Mouse (Mus musculus) Patski (cell line): Measurements from ENCODE around the gene Pola2. TPM values are rescaled to one million over a fixed set of nuclear protein-coding genes. Genes with fewer than 3 reads are reported as not detected.

ENCODE experiments used
- ATAC-seq: fragments of 100-300 bp; one replicate; pipeline ENCODE4 v1.8.0; 2021
- CTCF ChIA-PET: fragments of 350-600 bp; sonication (Branson Sonifier 250); formaldehyde crosslinking; loops from one replicate; lab custom pipeline; 2022; ENCODE audit warnings: inconsistent platforms; lab: Charles Lee
- POLR2A ChIA-PET: fragments of 350-600 bp; sonication (Branson Sonifier 250); formaldehyde crosslinking; loops from one replicate; lab custom pipeline; 2022; ENCODE audit warnings: antibody characterized with exemption, inconsistent platforms; lab: Charles Lee
- DNase-seq: peaks from one replicate; pipeline ENCODE4 v3.0.0-alpha.2; 2011; ENCODE audit warnings: low read depth, low spot score
- H3K27me3 ChIP-seq: fragments of 371-371 bp; one replicate; pipeline ENCODE4 v1.5.1; 2021
- CTCF ChIP-seq: fragments of 100-300 bp; IDR thresholded peaks from one replicate; pipeline ENCODE4 v1.5.1; 2021
- in situ Hi-C: fragments of 300-500 bp; cut with MboI; formaldehyde crosslinking; loops from 3 replicates; pipeline ENCODE4 v1.11.1; 2018; ENCODE audit warnings: low pct_unique_long_range_greater_than_20kb, mixed read lengths
- polyA plus RNA-seq: library from polyadenylated mRNA; unstranded; gene quantifications from one replicate; pipeline ENCODE4 v1.2.3, GENCODE M21; 2021

Gene Pola2
- polyA plus RNA-seq, 1 experiment from 2014 or later, result 24.0 TPM

DNA sequence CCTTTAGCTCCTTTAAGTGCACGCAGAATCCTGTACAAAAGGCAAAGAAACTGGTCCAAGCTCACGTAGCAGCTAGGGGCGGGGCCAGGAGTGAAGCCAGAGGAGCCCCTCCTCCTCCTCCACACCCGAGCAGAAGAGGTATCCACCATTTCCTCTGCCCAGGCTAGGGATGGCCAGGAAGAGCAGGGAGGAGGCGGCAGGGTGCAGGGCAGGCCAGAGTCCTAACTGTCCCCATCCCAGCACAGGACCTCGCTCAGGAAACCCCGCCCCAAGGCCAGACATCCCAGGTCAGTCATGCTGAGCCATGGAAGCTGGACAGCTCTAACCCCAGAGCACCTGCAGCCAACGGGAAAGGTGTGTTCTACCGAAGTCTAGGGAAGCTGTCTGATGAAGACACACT, 42.3 kb downstream of the Pola2 start:
- no peak for ATAC-seq
- TF ChIP-seq CTCF, result no peak
- in situ Hi-C loops, result loop anchor here (5.0 kb wide), 2 partner anchors 41 to 96 kb away; partner anchors contain the start of genes Capn1 and Pola2
- CTCF ChIA-PET, result interaction anchor here (1.5 to 5.9 kb wide), 2 partner anchors 35 to 36 kb away, joined by 4 to 100 read pairs; no protein-coding TSS in a partner anchor
- H3K27me3 ChIP-seq, result no peaks in the 10 kb centered on the region
- POLR2A ChIA-PET, result interaction anchor here (1.0 to 1.1 kb wide), 2 partner anchors 10 to 95 kb away, joined by 3 to 5 read pairs; no protein-coding TSS in a partner anchor
- no peak for DNase-seq

DNA sequence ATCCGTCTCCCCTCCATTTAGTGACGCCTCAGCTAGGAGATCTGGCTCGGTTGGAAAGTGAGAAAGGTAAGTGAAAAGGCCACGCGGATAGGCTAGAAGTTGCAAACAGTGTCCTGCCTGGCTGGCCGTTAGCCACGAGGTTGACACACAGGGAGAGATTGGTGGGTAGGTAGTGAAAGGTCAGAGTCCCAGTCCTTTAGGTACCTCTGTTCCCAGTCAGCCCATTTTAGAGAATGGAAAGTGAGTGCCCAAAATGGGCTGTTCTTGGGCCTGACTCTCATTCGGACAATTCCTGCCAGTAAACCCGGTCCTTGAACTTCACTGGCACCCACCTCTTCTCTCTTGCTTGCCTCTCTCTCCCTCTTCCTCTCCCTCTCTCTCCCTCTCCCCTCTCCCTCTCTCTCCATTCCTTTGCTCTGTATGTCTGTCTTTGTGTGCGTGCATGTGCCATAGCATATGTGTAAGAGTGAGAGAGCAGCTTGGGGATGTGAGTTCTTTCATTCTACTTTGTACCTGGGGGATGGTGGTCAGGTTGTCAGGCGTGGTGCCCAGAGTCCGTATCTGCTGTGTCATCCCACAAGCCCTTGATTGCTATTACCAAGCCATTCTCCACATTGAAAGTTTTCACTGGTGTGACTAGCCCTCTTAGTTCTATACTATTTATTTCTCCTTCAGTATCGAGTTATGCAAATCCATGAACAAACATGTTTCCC, 50.8 kb downstream of the Pola2 start, which contains the start of gene Dpf2:
Gene Dpf2 (minus strand): TSS at position 4 of the 713 bp plus-strand sequence.
- ChIA-PET POLR2A (interaction anchor here (1.2 to 1.6 kb wide), 3 partner anchors 17 to 110 kb away, joined by 3 to 5 read pairs (median 3); partner anchors contain the start of gene Tigd3), CTCF (interaction anchor here (0.9 to 1.4 kb wide), 2 partner anchors 11 to 17 kb away, joined by 4 to 5 read pairs; partner anchors contain the start of gene Cdc42ep2)
- no peaks in the 10 kb centered on the region for H3K27me3 ChIP-seq
- in situ Hi-C loops, result no loop called here
- DNase-seq, result no peak
- ATAC-seq, result peak; percentile 22
- no peak for TF ChIP-seq CTCF

DNA sequence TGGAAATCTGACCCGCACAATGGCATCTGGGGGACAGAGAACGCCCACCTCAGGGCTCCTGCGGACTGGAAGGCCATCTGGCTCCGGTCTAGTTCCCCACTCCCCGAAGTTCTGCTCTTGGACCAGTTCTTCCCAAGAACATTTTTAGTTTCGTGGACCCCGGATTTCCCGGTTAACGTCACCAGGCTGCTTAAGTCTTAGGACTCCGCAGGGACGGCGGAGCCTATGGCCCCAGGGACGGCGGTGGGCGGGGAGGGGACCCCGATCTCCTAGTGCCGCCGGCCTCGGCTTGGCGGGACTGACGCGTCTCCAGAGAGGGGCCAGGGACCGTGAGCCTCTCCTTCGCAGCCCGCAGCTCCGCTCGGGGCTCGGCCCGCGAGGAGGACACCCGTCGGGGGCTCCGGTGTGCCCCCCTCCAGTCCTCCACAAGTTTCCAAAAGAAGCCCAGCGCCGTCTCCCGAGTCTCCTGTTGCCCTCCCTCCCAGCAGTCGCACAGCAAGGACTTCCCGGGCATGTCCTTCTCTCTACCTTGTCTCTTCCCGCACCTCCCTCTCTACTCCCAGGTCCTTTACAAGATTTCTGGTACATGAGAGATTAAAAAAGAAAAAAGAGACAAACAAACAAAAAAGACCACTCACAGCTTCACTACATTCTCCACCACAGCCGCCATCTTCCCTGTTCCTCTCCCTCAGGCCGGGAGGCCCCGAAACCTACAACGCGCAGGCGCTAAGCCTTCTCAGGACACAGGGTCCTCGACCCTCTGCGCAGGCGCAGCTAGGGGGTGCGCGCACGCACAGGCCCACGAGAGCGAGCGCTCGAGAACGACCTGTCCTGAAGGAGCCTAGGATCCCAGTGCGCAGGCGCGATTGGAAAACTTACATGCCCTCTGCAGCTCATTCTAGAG, 51.6 kb downstream of the Pola2 start:
- POLR2A ChIA-PET, result interaction anchor here (0.6 to 1.6 kb wide), 8 partner anchors 10 to 123 kb away, joined by 3 to 8 read pairs (median 4); partner anchors contain the start of gene Tigd3
- in situ Hi-C loops, result no loop called here
- DNase-seq (peak; percentile 96), ATAC-seq (peak; percentile 75)
- TF ChIP-seq CTCF, result no peak
- H3K27me3 ChIP-seq, result no peaks in the 10 kb centered on the region
- CTCF ChIA-PET, result interaction anchor here (0.9 to 2.8 kb wide), 5 partner anchors 12 to 125 kb away, joined by 4 to 10 read pairs (median 6); partner anchors contain the start of gene Cdc42ep2

DNA sequence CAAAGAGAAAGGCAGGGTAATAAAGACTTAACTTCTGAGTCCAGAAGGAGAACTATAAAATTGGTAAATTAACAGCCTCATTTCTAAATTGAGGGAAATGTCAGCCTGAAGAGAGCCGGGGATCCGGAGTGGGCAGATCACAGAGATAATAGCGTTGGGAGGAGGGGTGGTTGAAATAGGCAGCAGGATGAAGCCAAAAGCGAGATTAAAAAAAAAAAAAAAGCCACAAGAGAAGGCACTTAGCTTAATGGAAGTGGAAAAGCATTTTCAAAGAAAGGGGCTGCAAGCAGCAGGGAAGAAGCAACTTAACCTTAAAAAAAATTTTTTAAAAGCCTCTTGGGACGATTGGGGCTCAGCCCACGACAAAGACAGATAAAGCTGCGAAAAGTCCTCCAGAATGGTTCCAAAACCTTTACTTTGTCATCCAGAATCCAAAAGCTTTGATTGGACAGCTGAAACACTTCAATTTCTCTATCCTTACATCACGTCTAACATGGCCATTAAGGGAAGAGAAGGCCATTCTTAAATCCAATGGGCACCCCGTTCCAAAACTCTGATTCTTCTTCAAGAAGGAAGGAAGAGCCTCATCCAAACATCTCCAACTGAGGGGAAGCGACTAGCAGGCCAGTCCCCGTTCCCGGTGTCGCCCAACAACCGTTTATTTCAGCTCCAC, 52.4 kb downstream of the Pola2 start:
- CTCF ChIA-PET, result interaction anchor here (1.5 to 2.8 kb wide), 3 partner anchors 16 to 124 kb away, joined by 6 to 10 read pairs (median 6); no protein-coding TSS in a partner anchor
- H3K27me3 ChIP-seq, result no peaks in the 10 kb centered on the region
- ATAC-seq, result no peak
- TF ChIP-seq CTCF, result no peak
- no peak for DNase-seq
- POLR2A ChIA-PET, result interaction anchor here (0.8 to 1.6 kb wide), 6 partner anchors 11 to 122 kb away, joined by 3 to 8 read pairs (median 4); partner anchors contain the start of gene Tigd3
- in situ Hi-C loops, result no loop called here

DNA sequence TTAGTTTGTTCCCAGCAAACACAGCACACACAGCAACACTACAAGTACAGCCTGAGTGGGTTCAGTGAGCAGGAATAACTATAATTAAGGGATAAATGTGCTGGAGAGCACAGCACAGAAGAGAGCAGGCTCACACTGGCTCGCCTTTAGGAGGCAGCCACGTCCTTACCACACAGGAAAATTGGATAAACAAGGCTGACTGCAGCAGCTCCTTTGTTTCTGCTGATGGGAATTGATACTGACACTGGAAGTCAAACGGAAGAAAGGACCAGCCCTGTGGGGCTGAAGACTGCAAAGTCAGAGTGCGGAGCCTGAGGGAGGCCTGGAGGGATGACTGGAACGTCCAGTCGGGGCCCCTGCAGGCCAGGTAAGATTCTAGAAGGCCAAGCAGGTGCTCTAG, 53.8 kb downstream of the Pola2 start:
- no peak for TF ChIP-seq CTCF
- CTCF ChIA-PET, result interaction anchor here (1.3 to 2.8 kb wide), 4 partner anchors 10 to 123 kb away, joined by 3 to 10 read pairs (median 6); no protein-coding TSS in a partner anchor

DNA sequence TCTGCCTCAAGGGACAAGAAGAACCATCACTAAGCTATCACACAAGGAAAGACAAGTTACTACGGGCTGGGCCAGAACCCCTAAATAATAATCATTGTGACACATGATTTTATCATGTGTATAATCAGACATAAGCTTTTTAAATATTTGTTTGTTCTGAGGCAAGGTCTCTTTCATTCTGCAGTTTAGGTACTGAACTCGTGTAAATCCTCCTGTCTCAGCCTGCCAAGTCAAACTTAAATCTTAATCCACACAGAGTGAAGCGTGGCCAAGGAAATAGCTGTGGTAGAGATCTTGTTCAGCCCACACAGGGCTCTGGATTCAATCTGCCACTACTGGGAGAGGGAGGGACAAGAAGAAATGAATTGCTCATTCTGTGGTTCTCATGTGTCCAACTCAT, 56.7 kb downstream of the Pola2 start:
- POLR2A ChIA-PET, result interaction anchor here (0.6 kb wide), 1 partner anchor 17 kb away, joined by 3 read pairs; no protein-coding TSS in a partner anchor
- no peak for DNase-seq
- in situ Hi-C loops, result no loop called here
- CTCF ChIA-PET, result no interaction called here
- TF ChIP-seq CTCF, result no peak
- no peak for ATAC-seq
- no peaks in the 10 kb centered on the region for H3K27me3 ChIP-seq

More for the DNA sequence above, 53.8 kb downstream of the Pola2 start:
- no peaks in the 10 kb centered on the region for H3K27me3 ChIP-seq
- in situ Hi-C loops, result no loop called here
- POLR2A ChIA-PET, result interaction anchor here (0.8 to 1.2 kb wide), 3 partner anchors 9 to 14 kb away, joined by 3 to 5 read pairs (median 4); no protein-coding TSS in a partner anchor
- ATAC-seq, result no peak
- no peak for DNase-seq

GRCm38 (mm10) chr19:5894002-5894678, 69.9 kb downstream of the Pola2 start, which contains the start of gene Tigd3:
Gene Tigd3 (minus strand): TSS chr19:5894149.
- ATAC-seq, result peak; percentile 74
- CTCF ChIA-PET, result interaction anchor here (0.8 to 1.9 kb wide), 2 partner anchors 11 to 107 kb away, joined by 4 to 6 read pairs; no protein-coding TSS in a partner anchor
- POLR2A ChIA-PET, result interaction anchor here (0.8 to 1.2 kb wide), 2 partner anchors 14 to 18 kb away, joined by 3 to 5 read pairs; partner anchors contain the start of gene Dpf2
- in situ Hi-C loops, result no loop called here
- DNase-seq, result peak; percentile 55
- H3K27me3 ChIP-seq, result no peaks in the 10 kb centered on the region
- no peak for TF ChIP-seq CTCF

GRCm38 (mm10) chr19:5893282-5894001, 70.6 kb downstream of the Pola2 start:
- ATAC-seq (no peak), DNase-seq (no peak)
- no peaks in the 10 kb centered on the region for H3K27me3 ChIP-seq
- TF ChIP-seq CTCF, result no peak
- POLR2A ChIA-PET, result interaction anchor here (0.8 to 1.3 kb wide), 3 partner anchors 9 to 19 kb away, joined by 3 to 5 read pairs (median 4); partner anchors contain the start of gene Dpf2
- CTCF ChIA-PET, result interaction anchor here (0.7 to 0.8 kb wide), 2 partner anchors 106 kb away, joined by 3 to 4 read pairs; no protein-coding TSS in a partner anchor
- in situ Hi-C loops, result no loop called here
